Mouse (Mus musculus) hindbrain, postnatal 0 days (tissue): ENCODE data around the gene Pus10. TPM values are rescaled to one million over a fixed set of nuclear protein-coding genes. Genes with fewer than 3 reads are reported as not detected.

Experiments used
- ATAC-seq: fragments of 200-750 bp; cut with Nextera tagmentation; 2 replicates; pipeline ENCODE4 v1.8.0; 2017; ENCODE audit warnings: mild to moderate bottlenecking, moderate TSS enrichment, moderate library complexity
- DNase-seq: peaks from one replicate; pipeline ENCODE4 v3.0.0-alpha.2; 2015; ENCODE audit warnings: low spot score
- H3K27ac ChIP-seq: fragments of 300-500 bp; sonication (generic); 2 replicates; pipeline ENCODE4 v1.5.1; 2014; ENCODE audit warnings: mild to moderate bottlenecking
- H3K27me3 ChIP-seq: fragments of 300-500 bp; sonication (generic); 2 replicates; pipeline ENCODE4 v1.6.1; 2014; ENCODE audit warnings: low read length, mixed read lengths; ENCODE audit not compliant: insufficient read depth
- H3K36me3 ChIP-seq: fragments of 300-500 bp; sonication (generic); 2 replicates; pipeline ENCODE4 v1.6.1; 2014; ENCODE audit warnings: low read length, mixed read lengths; ENCODE audit not compliant: insufficient read depth
- H3K4me1 ChIP-seq: fragments of 300-500 bp; sonication (generic); 2 replicates; pipeline ENCODE4 v1.6.1; 2014; ENCODE audit warnings: antibody characterized with exemption, low read length, mixed read lengths; ENCODE audit not compliant: insufficient read depth
- H3K4me2 ChIP-seq: fragments of 300-500 bp; sonication (generic); 2 replicates; pipeline ENCODE4 v1.6.1; 2014; ENCODE audit warnings: low read depth, mild to moderate bottlenecking, low read length, moderate library complexity, mixed read lengths
- H3K4me3 ChIP-seq: fragments of 300-500 bp; sonication (generic); 2 replicates; pipeline ENCODE4 v1.5.1; 2014; ENCODE audit warnings: low read length
- H3K9ac ChIP-seq: fragments of 300-500 bp; sonication (generic); replicated peaks from 2 replicates; pipeline ENCODE4 v1.6.1; 2014; ENCODE audit warnings: mild to moderate bottlenecking, low read length, moderate library complexity, mixed read lengths
- H3K9me3 ChIP-seq: fragments of 300-500 bp; sonication (generic); 2 replicates; pipeline ENCODE4 v1.6.1; 2016; ENCODE audit warnings: low read length, mixed read lengths
- CTCF ChIP-seq: IDR thresholded peaks from 2 replicates; pipeline ENCODE4 v1.5.1; 2016; ENCODE audit warnings: antibody characterized with exemption, control low read depth, low read depth
- WGBS: fragments of 180-500 bp; shearing (Covaris S2); extraction: QIAGEN DNeasy Blood & Tissue Kit; methylation state at CpG from one replicate; pipeline ENCODE4 v1.1.7; 2014; 5-methylcytosine and 5-hydroxymethylcytosine counted together
- polyA plus RNA-seq: library from polyadenylated mRNA; unstranded; fragments of >200 nt; fragmentation: Nextera tagmentation; extraction: Ambion mirVana; gene quantifications from 2 replicates; pipeline ENCODE4 v1.2.1, GENCODE M21; 2015
- total RNA-seq: library from RNA; depleted of rRNA; stranded (reverse); fragments of >200 nt; gene quantifications from 2 replicates; pipeline ENCODE4 v1.2.3, GENCODE M21; 2014

The Pus10 gene
- total and polyA plus RNA-seq, 2 experiments from 2014 or later: 7.8 to 11.8 TPM

GRCm38 (mm10) chr11:23688060-23688459 is 22.6 kb downstream of the Pus10 start:
- H3K9ac ChIP-seq: no peak overlapping the region
- 100% methylated on average over 1 of the region's 1 CpGs for WGBS
- H3K27ac ChIP-seq: no peak overlapping the region
- H3K4me2 ChIP-seq: no peak overlapping the region
- no peak for DNase-seq
- ATAC-seq: no peak
- H3K27me3 ChIP-seq: no peaks in the 10 kb centered on the region
- TF ChIP-seq CTCF: no peak
- H3K4me3 ChIP-seq: no peak overlapping the region
- H3K4me1 ChIP-seq: no peaks in the 10 kb centered on the region
- H3K36me3 ChIP-seq: no peaks in the 10 kb centered on the region
- H3K9me3 ChIP-seq: no peaks in the 10 kb centered on the region

- H3K4me3 ChIP-seq: no peak overlapping the region
- no peak overlapping the region for H3K9ac ChIP-seq
- no peaks in the 10 kb centered on the region for H3K9me3 ChIP-seq
- DNase-seq: no peak
- H3K4me1 ChIP-seq: no peaks in the 10 kb centered on the region
- 98% methylated on average over 2 of the region's 2 CpGs for WGBS
- TF ChIP-seq CTCF: no peak
- no peak overlapping the region for H3K27ac ChIP-seq
- H3K4me2 ChIP-seq: no peak overlapping the region
- ATAC-seq: no peak
- no peaks in the 10 kb centered on the region for H3K27me3 ChIP-seq
- no peaks in the 10 kb centered on the region for H3K36me3 ChIP-seq
These were observed 27.8 kb downstream of the Pus10 start for GRCm38 (mm10) chr11:23693286-23693685.

- ATAC-seq: no peak
- H3K9me3 ChIP-seq: no peaks in the 10 kb centered on the region
These were observed 30.4 kb downstream of the Pus10 start for GRCm38 (mm10) chr11:23695847-23696246.

DNA sequence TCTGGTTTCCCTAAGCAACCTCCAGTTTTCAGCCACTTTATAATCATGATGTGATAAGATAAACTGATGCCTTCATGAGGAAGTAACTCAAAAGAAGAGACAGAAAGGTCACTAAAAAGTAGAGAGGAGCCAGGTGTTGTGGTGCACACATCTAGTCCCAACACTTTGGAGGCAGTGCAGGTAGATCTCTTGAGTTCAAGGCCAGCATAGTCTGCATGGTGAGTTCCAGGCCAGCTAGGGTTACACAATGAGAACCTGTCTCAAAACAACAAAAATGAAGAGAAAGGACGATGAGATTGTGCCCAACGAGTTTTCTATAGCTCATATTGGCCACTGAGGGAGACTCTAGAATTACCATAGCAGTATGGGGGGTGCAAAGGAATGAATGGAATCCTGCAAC is 33.1 kb downstream of the Pus10 start:
- H3K4me3 ChIP-seq: no peak overlapping the region
- TF ChIP-seq CTCF: no peak
- H3K9ac ChIP-seq: no peak overlapping the region
- H3K4me1 ChIP-seq: no peaks in the 10 kb centered on the region
- DNase-seq: no peak
- no peak for ATAC-seq
- no peak overlapping the region for H3K27ac ChIP-seq
- H3K4me2 ChIP-seq: no peak overlapping the region
- no peaks in the 10 kb centered on the region for H3K27me3 ChIP-seq
- H3K36me3 ChIP-seq: no peaks in the 10 kb centered on the region
- H3K9me3 ChIP-seq: no peaks in the 10 kb centered on the region
- 59% methylated on average over 2 of the region's 2 CpGs for WGBS

More at GRCm38 (mm10) chr11:23695847-23696246, 30.4 kb downstream of the Pus10 start:
- no peak overlapping the region for H3K27ac ChIP-seq
- H3K27me3 ChIP-seq: no peaks in the 10 kb centered on the region
- no peak overlapping the region for H3K4me3 ChIP-seq
- H3K4me1 ChIP-seq: no peaks in the 10 kb centered on the region
- TF ChIP-seq CTCF: no peak
- no peak for DNase-seq
- no peak overlapping the region for H3K9ac ChIP-seq
- no peaks in the 10 kb centered on the region for H3K36me3 ChIP-seq
- no peak overlapping the region for H3K4me2 ChIP-seq

DNA sequence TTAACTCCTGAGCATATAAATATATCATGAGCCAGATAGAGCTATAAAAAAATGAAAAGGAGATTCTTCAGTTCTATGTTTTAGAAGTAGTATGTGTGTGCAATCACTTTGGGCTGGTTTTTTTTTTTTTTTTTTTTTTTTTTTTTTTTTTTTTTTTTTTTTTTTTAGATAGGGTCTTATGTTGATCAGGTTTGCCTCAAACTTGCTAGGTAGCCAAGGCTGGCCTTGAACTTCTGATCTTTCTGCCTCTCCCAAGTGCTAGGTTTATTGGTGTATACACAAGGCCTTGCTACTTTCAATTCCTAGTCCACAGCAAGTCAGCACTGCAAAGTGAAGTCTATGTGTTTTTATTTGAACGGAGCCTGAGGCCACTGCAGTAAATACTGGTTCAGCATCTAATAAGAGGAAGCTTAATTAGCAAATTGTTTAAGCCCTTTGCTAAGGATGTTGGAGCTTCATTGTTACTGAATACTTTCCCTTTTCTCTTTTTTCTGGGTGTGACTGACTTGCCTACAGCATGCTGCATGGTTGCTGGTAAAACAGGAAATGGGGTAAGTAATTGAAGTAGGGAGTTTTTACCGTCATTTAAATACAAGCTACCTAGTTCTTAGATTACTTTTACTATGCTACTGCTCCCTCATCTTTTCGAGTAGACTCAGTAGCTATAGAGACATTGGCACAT is 34.1 kb downstream of the Pus10 start:
- no peak overlapping the region for H3K4me3 ChIP-seq
- no peak for TF ChIP-seq CTCF
- H3K9ac ChIP-seq: no peak overlapping the region
- no peaks in the 10 kb centered on the region for H3K4me1 ChIP-seq
- no peak overlapping the region for H3K27ac ChIP-seq
- ATAC-seq (no peak), DNase-seq (no peak)
- H3K4me2 ChIP-seq: no peak overlapping the region
- no peaks in the 10 kb centered on the region for H3K27me3 ChIP-seq
- H3K36me3 ChIP-seq: no peaks in the 10 kb centered on the region
- H3K9me3 ChIP-seq: no peaks in the 10 kb centered on the region
- 64% methylated on average over 3 of the region's 3 CpGs for WGBS

DNA sequence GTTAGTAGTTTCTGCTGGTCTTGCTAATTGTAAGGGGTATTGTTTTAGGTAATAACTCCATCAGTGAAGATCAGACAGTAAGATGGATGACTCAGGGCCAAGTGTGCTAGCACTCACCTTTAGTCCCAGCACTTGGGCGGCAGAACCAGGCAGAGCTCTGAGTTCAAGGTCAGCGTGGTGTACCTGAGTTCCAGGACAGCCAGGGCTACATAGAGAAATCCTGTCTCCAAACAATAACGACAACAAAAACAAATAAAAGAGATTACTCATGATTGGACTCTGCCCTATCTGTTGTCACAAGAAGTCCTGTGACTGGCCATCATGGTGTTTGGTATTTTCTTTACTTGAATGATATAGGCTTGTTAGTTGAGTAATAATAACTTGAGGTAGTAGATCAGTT is 36.4 kb downstream of the Pus10 start:
- Histone ChIP-seq H3K4me1 (no peaks in the 10 kb centered on the region), H3K4me3 (no peak overlapping the region), H3K27ac (no peak overlapping the region), H3K27me3 (no peaks in the 10 kb centered on the region), H3K36me3 (no peaks in the 10 kb centered on the region; the same call in 1 of the 2 replicates), H3K9me3 (no peaks in the 10 kb centered on the region), H3K4me2 (no peak overlapping the region), H3K9ac (no peak overlapping the region)
- WGBS: 93% methylated on average over 3 of the region's 3 CpGs
- ATAC-seq: no peak
- no peak for DNase-seq
- TF ChIP-seq CTCF: no peak

- peaks cover 17% of the 10 kb centered on the region for H3K36me3 ChIP-seq
- H3K9ac ChIP-seq: no peak overlapping the region
- WGBS: 91% methylated on average over 7 of the region's 7 CpGs
- H3K27me3 ChIP-seq: no peaks in the 10 kb centered on the region
- H3K27ac ChIP-seq: no peak overlapping the region
- TF ChIP-seq CTCF: no peak
- ATAC-seq: no peak
- H3K4me2 ChIP-seq: no peak overlapping the region
- H3K9me3 ChIP-seq: no peaks in the 10 kb centered on the region
- no peak overlapping the region for H3K4me3 ChIP-seq
- H3K4me1 ChIP-seq: no peaks in the 10 kb centered on the region
- no peak for DNase-seq
These were observed 39.3 kb downstream of the Pus10 start for GRCm38 (mm10) chr11:23704604-23705294.
